Mouse (Mus musculus) liver, adult 2 months (tissue): ENCODE measurements at regions not wholly inside any gene's neighbourhood (a gene's known extent, or its start where the extent isn't known, plus 50 kb on each side); places are given as distances from the start of the nearest gene placed in this dataset.

Source experiments
- DNase-seq: peaks from one replicate; pipeline ENCODE4 v3.0.0-alpha.2; 2011; ENCODE audit warnings: low read depth, low spot score; ENCODE audit errors: extremely low read depth
- H3K27ac ChIP-seq: fragments of 200-500 bp; replicated peaks from 2 replicates; pipeline ENCODE4 v1.5.1; 2012; ENCODE audit warnings: low read depth, mild to moderate bottlenecking, control low read depth, inconsistent platforms, low read length; ENCODE audit not compliant: insufficient read depth
- H3K27me3 ChIP-seq: fragments of 200-500 bp; 2 replicates; pipeline ENCODE4 v1.6.1; 2012; ENCODE audit warnings: mild to moderate bottlenecking, moderate library complexity, low read length, inconsistent platforms; ENCODE audit not compliant: control insufficient read depth, insufficient read depth
- H3K36me3 ChIP-seq: fragments of 200-500 bp; 2 replicates; pipeline ENCODE4 v1.6.1; 2012; ENCODE audit warnings: low read length, inconsistent platforms; ENCODE audit not compliant: control insufficient read depth, insufficient read depth
- H3K4me1 ChIP-seq: fragments of 200-500 bp; 2 replicates; pipeline ENCODE4 v1.6.1; 2011; ENCODE audit warnings: low read length; ENCODE audit not compliant: control insufficient read depth, insufficient read depth
- H3K4me3 ChIP-seq: fragments of 200-500 bp; 2 replicates; pipeline ENCODE4 v1.5.1; 2011; ENCODE audit warnings: low read depth, mild to moderate bottlenecking, control low read depth, low read length, moderate library complexity; ENCODE audit not compliant: insufficient read depth
- H3K79me2 ChIP-seq: fragments of 200-500 bp; 2 replicates; pipeline ENCODE4 v1.6.1; 2012; ENCODE audit warnings: inconsistent platforms, mild to moderate bottlenecking, low read length, moderate library complexity; ENCODE audit not compliant: control insufficient read depth, insufficient read depth
- H3K9ac ChIP-seq: fragments of 200-500 bp; 2 replicates; pipeline ENCODE4 v1.6.1; 2012; ENCODE audit warnings: low read depth, mild to moderate bottlenecking, control low read depth, inconsistent platforms, low read length
- CTCF ChIP-seq: fragments of 200-500 bp; IDR thresholded peaks from 2 replicates; pipeline ENCODE4 v1.5.1; 2011; ENCODE audit warnings: low read depth, low read length, control low read depth
- POLR2A ChIP-seq: fragments of 200-500 bp; IDR thresholded peaks from 2 replicates; pipeline ENCODE4 v1.6.1; 2011; ENCODE audit warnings: low read length, control low read depth; ENCODE audit not compliant: insufficient read depth; ENCODE audit errors: extremely low read depth
- WGBS: fragments of 180-500 bp; shearing (Covaris S2); methylation state at CpG from one replicate; pipeline ENCODE4 v1.1.7; 2018; 5-methylcytosine and 5-hydroxymethylcytosine counted together

DNA sequence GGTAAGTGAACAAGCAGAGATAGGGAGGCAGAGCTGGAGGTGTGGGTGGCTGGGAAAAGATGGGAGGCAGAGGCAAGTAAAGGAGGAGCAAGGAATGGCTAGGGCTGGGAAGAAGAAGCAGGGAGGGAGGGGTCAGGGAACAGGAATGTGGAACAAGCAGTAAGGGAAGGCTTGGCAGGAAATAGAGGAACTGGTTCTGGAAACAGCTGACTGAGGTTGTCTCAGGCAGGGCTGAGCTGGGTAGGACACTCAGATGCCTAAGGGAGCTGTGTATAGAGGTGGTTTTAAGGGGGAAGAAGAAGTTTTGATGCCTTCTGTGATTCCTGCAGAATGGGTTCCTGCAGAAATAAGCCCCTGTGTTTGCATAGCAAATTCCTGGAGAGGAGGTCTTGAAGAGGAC lies 92.7 kb downstream of the Nucb2 start:
- Histone ChIP-seq H3K36me3 (no peaks in the 10 kb centered on the region), H3K9ac (no peak overlapping the region), H3K79me2 (no peaks in the 10 kb centered on the region), H3K4me1 (no peaks in the 10 kb centered on the region), H3K27me3 (no peaks in the 10 kb centered on the region), H3K4me3 (no peak overlapping the region), H3K27ac (no peak overlapping the region)
- TF ChIP-seq CTCF = no peak
- TF ChIP-seq POLR2A = no peak
- DNase-seq = no peak

DNA sequence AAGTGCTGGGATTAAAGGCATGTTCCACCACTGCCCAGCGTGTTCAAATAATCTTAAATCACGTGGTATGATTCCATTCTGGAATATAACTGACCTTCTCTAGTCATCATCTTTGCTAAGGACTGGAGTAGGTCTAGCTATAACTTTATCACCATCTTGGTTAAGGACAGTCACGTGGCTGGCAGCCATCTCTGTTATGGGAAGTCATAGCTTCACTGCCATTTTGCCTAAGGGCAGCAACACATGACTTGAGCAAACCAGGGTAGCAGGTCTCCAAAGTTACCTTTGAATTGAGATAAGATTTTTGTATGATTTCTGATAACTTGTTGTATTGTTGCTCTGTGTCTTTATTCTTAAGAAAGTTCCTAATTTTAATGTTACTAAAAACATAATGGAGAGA lies 96.2 kb downstream of the Nucb2 start:
- WGBS = 86% methylated on average over 3 of the region's 3 CpGs
- no peak overlapping the region for H3K4me3 ChIP-seq
- no peak for DNase-seq
- no peaks in the 10 kb centered on the region for H3K36me3 ChIP-seq
- no peak overlapping the region for H3K27ac ChIP-seq
- H3K79me2 ChIP-seq = no peaks in the 10 kb centered on the region
- H3K4me1 ChIP-seq = no peaks in the 10 kb centered on the region
- TF ChIP-seq CTCF = no peak
- no peak for TF ChIP-seq POLR2A
- H3K9ac ChIP-seq = no peak overlapping the region
- no peaks in the 10 kb centered on the region for H3K27me3 ChIP-seq

DNA sequence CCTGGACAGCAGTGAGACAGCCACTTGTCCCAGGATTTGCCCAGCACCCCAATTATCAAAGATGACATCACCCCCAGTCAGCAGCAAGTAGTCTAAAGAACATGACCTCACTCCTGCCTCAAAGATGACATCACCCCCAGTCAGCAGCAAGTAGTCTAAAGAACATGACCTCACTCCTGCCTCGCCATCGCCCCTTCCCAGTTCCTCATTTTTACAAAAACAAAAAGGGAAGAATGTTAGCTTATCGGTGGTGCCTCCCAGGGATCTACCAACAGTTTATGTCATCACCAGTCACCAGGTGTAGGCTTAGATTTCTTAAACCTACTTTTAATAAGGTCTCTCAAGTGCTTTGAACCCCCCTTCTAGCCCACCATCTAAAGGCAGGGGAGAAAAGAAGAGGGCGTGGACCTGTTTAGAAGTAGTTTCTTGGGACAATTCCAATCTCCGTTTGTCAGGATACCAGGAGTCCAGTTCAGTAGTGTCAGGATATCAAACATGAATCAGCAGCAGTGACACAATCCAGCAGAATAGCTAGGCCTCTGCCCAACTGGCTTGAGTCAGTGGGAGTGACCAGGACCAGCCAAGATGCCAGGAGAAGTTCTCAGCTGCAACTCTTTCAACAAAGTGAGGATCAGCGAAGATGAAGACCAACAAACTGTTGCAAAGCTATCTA lies 99.1 kb downstream of the Nucb2 start:
- peak; percentile 24 for DNase-seq
- 75% methylated on average over 6 of the region's 6 CpGs for WGBS
- no peaks in the 10 kb centered on the region for H3K27me3 ChIP-seq
- no peaks in the 10 kb centered on the region; the same call in 1 of the 2 replicates for H3K4me1 ChIP-seq
- H3K27ac ChIP-seq = no peak overlapping the region
- no peak overlapping the region for H3K4me3 ChIP-seq
- H3K79me2 ChIP-seq = no peaks in the 10 kb centered on the region
- TF ChIP-seq CTCF (no peak), POLR2A (no peak)
- H3K36me3 ChIP-seq = no peaks in the 10 kb centered on the region
- no peak overlapping the region for H3K9ac ChIP-seq

DNA sequence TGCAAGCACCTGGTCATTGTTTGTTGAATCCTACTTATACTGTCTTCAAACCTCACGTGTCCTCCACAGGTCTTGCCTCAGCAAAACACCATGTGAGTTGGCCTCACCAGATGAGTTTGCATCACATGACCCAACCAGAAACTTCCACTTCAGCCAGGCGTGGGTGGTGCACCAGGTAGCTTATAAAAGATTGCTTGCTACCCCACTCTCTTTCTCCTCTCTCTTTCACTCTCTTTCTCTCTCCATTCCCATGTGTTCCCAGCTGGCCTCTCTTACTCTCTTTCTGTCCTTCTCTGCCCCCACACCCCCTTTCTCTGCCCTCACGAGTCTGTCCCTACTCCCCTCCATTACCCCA lies 99.6 kb downstream of the Nucb2 start:
- no peak for DNase-seq
- TF ChIP-seq CTCF = no peak
- no peak for TF ChIP-seq POLR2A

DNA sequence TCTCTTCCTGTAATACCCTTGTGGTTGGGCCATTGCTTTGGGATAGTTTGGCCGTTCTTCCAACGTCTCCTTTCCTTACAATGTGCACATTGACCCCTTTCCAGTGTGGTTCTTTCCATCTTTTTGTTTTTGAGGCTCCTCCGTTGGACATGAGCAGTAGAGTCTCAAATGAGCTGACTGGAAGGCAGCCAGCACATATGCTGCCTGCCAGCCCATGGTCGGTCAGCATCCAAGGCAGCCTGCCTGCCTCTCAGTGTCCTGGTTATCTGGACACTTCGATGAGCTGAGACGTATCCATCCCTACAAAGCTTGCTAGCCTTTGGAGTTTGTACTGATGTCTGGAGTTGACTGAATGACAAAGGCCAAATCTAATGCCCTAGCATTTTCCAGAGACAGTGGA lies 102.1 kb downstream of the Nucb2 start:
- no peak for TF ChIP-seq POLR2A
- TF ChIP-seq CTCF = no peak
- Histone ChIP-seq H3K36me3 (no peaks in the 10 kb centered on the region), H3K4me1 (no peaks in the 10 kb centered on the region; the same call in 1 of the 2 replicates), H3K27ac (no peak overlapping the region), H3K4me3 (no peak overlapping the region), H3K9ac (no peak overlapping the region), H3K79me2 (no peaks in the 10 kb centered on the region), H3K27me3 (no peaks in the 10 kb centered on the region)
- 84% methylated on average over 6 of the region's 6 CpGs for WGBS
- no peak for DNase-seq

More for the DNA sequence above, 99.6 kb downstream of the Nucb2 start:
- Histone ChIP-seq H3K27ac (no peak overlapping the region), H3K4me3 (no peak overlapping the region), H3K27me3 (no peaks in the 10 kb centered on the region), H3K9ac (no peak overlapping the region), H3K79me2 (no peaks in the 10 kb centered on the region), H3K4me1 (no peaks in the 10 kb centered on the region; the same call in 1 of the 2 replicates), H3K36me3 (no peaks in the 10 kb centered on the region)
- WGBS = 85% methylated on average over 3 of the region's 3 CpGs

DNA sequence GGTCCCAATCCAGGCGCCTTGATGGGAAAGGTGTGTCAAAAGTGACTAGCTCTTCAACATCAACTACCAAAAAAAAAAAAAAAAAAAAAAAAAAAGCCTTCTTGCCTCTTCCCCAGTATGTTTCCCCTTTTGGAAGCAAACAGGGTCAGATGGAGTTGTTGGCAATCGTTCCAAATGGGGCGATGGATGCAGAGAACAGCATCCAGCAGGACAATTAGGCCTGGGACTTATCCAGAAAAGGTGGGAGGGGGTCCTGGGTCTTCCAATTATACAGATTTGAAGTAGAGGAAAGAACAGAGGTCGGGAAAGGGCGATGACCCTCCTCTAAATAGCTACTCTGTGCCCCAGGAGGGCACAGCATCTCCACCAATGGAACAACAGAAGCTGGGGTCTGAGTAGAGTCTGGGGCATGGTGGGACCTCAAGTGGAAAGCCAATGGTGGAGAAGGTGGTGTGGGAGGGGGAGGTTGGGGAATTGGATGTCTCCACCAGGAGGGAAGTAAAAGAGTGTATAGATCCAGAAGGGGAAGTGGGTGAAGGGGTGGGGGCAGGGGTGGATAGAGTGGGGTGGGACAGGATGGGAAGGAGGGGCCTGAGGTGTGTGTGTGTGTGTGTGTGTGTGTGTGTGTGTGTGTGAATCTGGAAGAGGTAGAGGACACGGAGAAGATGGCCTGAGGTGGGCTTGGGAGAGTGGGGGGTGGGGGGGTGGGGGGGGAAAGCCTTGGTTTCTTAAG lies 102.7 kb downstream of the Nucb2 start:
- WGBS = 62% methylated on average over 6 of the region's 6 CpGs
- no peak for DNase-seq
- Histone ChIP-seq H3K27me3 (no peaks in the 10 kb centered on the region), H3K9ac (no peak overlapping the region), H3K79me2 (no peaks in the 10 kb centered on the region), H3K36me3 (no peaks in the 10 kb centered on the region), H3K27ac (no peak overlapping the region), H3K4me1 (no peaks in the 10 kb centered on the region; the same call in 1 of the 2 replicates), H3K4me3 (no peak overlapping the region)
- TF ChIP-seq POLR2A (no peak), CTCF (no peak)
